Mouse (Mus musculus): ENCODE results near the gene Itsn2. TPM values are rescaled to one million over a fixed set of nuclear protein-coding genes. Genes with fewer than 3 reads are reported as not detected.

Gene Itsn2
- polyA plus RNA-seq, 1 experiment from 2014 or later, result 26.3 TPM

- H3K4me1 ChIP-seq (replicated peaks; ENCODE audit: control insufficient read depth, insufficient read depth, low read length), result no peaks in the 10 kb centered on the region
- ATAC-seq (ENCODE audit: low FRiP score) (no peak), DNase-seq (ENCODE audit: low spot score) (no peak)
- no peaks in the 10 kb centered on the region for H3K9me3 ChIP-seq (ENCODE audit: control insufficient read depth, low read length)
- no peak overlapping the region for H3K4me2 ChIP-seq (replicated peaks)
- no peak overlapping the region for H3K4me3 ChIP-seq (replicated peaks; ENCODE audit: low read length)
- peaks cover 51% of the 10 kb centered on the region for H3K36me3 ChIP-seq (replicated peaks; ENCODE audit: control insufficient read depth, insufficient read depth)
- 87% methylated on average over 1 of the region's 1 CpGs for whole genome bisulfite sequencing
- no peak overlapping the region for H3K27ac ChIP-seq
- H3K9ac ChIP-seq, result no peak overlapping the region
- no peaks in the 10 kb centered on the region for H3K27me3 ChIP-seq (ENCODE audit: control insufficient read depth, insufficient read depth, low read length)
These were observed 46.0 kb downstream of the Itsn2 start for GRCm38 (mm10) chr12:4638438-4638837.

- 92% methylated on average over 1 of the region's 1 CpGs for WGBS
- DNase-seq (ENCODE audit: low spot score), result no peak
- no peaks in the 10 kb centered on the region for H3K9me3 ChIP-seq (ENCODE audit: control insufficient read depth, low read length)
These were observed 48.3 kb downstream of the Itsn2 start for GRCm38 (mm10) chr12:4640737-4641136.

GRCm38 (mm10) chr12:4656813-4657212 lies 64.4 kb downstream of the Itsn2 start:
- Histone ChIP-seq H3K9me3 (ENCODE audit: control insufficient read depth, low read length) (no peaks in the 10 kb centered on the region), H3K4me1 (replicated peaks; ENCODE audit: control insufficient read depth, insufficient read depth, low read length) (no peaks in the 10 kb centered on the region), H3K36me3 (replicated peaks; ENCODE audit: control insufficient read depth, insufficient read depth) (peaks cover 56% of the 10 kb centered on the region), H3K27me3 (ENCODE audit: control insufficient read depth, insufficient read depth, low read length) (no peaks in the 10 kb centered on the region), H3K4me2 (replicated peaks) (no peak overlapping the region), H3K4me3 (replicated peaks; ENCODE audit: low read length) (no peak overlapping the region), H3K9ac (no peak overlapping the region), H3K27ac (no peak overlapping the region)
- DNase-seq (ENCODE audit: low spot score) (no peak), ATAC-seq (ENCODE audit: low FRiP score) (no peak)
- 90% methylated on average over 2 of the region's 2 CpGs for WGBS

More at GRCm38 (mm10) chr12:4640737-4641136, 48.3 kb downstream of the Itsn2 start:
- Histone ChIP-seq H3K4me1 (replicated peaks; ENCODE audit: control insufficient read depth, insufficient read depth, low read length) (no peaks in the 10 kb centered on the region), H3K9ac (no peak overlapping the region), H3K4me3 (replicated peaks; ENCODE audit: low read length) (no peak overlapping the region), H3K36me3 (replicated peaks; ENCODE audit: control insufficient read depth, insufficient read depth) (peaks cover 40% of the 10 kb centered on the region), H3K27me3 (ENCODE audit: control insufficient read depth, insufficient read depth, low read length) (no peaks in the 10 kb centered on the region), H3K4me2 (replicated peaks) (no peak overlapping the region), H3K27ac (no peak overlapping the region)
- ATAC-seq (ENCODE audit: low FRiP score), result no peak

- ATAC-seq (ENCODE audit: low FRiP score) (no peak), DNase-seq (ENCODE audit: low spot score) (no peak)
- H3K36me3 ChIP-seq (replicated peaks; ENCODE audit: control insufficient read depth, insufficient read depth), result peaks cover 49% of the 10 kb centered on the region
These were observed 72.7 kb downstream of the Itsn2 start for GRCm38 (mm10) chr12:4664929-4665674.

GRCm38 (mm10) chr12:4665675-4666037 lies 73.2 kb downstream of the Itsn2 start:
- Histone ChIP-seq H3K9me3 (ENCODE audit: control insufficient read depth, low read length) (no peaks in the 10 kb centered on the region), H3K4me2 (replicated peaks) (no peak overlapping the region), H3K9ac (no peak overlapping the region), H3K4me3 (replicated peaks; ENCODE audit: low read length) (no peak overlapping the region), H3K27ac (no peak overlapping the region), H3K36me3 (replicated peaks; ENCODE audit: control insufficient read depth, insufficient read depth) (peaks cover 52% of the 10 kb centered on the region), H3K27me3 (ENCODE audit: control insufficient read depth, insufficient read depth, low read length) (no peaks in the 10 kb centered on the region), H3K4me1 (replicated peaks; ENCODE audit: control insufficient read depth, insufficient read depth, low read length) (no peaks in the 10 kb centered on the region)
- DNase-seq (ENCODE audit: low spot score) (no peak), ATAC-seq (ENCODE audit: low FRiP score) (no peak)
- 83% methylated on average over 5 of the region's 5 CpGs for WGBS

More at GRCm38 (mm10) chr12:4664929-4665674, 72.7 kb downstream of the Itsn2 start:
- H3K9ac ChIP-seq, result no peak overlapping the region
- WGBS, result 87% methylated on average over 7 of the region's 7 CpGs
- no peaks in the 10 kb centered on the region for H3K9me3 ChIP-seq (ENCODE audit: control insufficient read depth, low read length)
- no peak overlapping the region for H3K4me3 ChIP-seq (replicated peaks; ENCODE audit: low read length)
- no peaks in the 10 kb centered on the region for H3K27me3 ChIP-seq (ENCODE audit: control insufficient read depth, insufficient read depth, low read length)
- no peak overlapping the region for H3K4me2 ChIP-seq (replicated peaks)
- no peaks in the 10 kb centered on the region for H3K4me1 ChIP-seq (replicated peaks; ENCODE audit: control insufficient read depth, insufficient read depth, low read length)
- no peak overlapping the region for H3K27ac ChIP-seq

- ATAC-seq (ENCODE audit: low FRiP score), result no peak
- DNase-seq (ENCODE audit: low spot score), result no peak
- Histone ChIP-seq H3K4me2 (replicated peaks) (no peak overlapping the region), H3K4me1 (replicated peaks; ENCODE audit: control insufficient read depth, insufficient read depth, low read length) (no peaks in the 10 kb centered on the region), H3K36me3 (replicated peaks; ENCODE audit: control insufficient read depth, insufficient read depth) (peaks cover 49% of the 10 kb centered on the region), H3K27me3 (ENCODE audit: control insufficient read depth, insufficient read depth, low read length) (no peaks in the 10 kb centered on the region), H3K4me3 (replicated peaks; ENCODE audit: low read length) (no peak overlapping the region), H3K27ac (no peak overlapping the region), H3K9me3 (ENCODE audit: control insufficient read depth, low read length) (no peaks in the 10 kb centered on the region), H3K9ac (no peak overlapping the region)
- WGBS, result 72% methylated on average over 1 of the region's 1 CpGs
These were observed 83.9 kb downstream of the Itsn2 start for GRCm38 (mm10) chr12:4676336-4676735.

- Histone ChIP-seq H3K4me3 (replicated peaks; ENCODE audit: low read length) (no peak overlapping the region), H3K27ac (no peak overlapping the region), H3K36me3 (replicated peaks; ENCODE audit: control insufficient read depth, insufficient read depth) (peaks cover 15% of the 10 kb centered on the region; the same call in 1 of the 2 replicates), H3K4me1 (replicated peaks; ENCODE audit: control insufficient read depth, insufficient read depth, low read length) (no peaks in the 10 kb centered on the region), H3K9me3 (ENCODE audit: control insufficient read depth, low read length) (no peaks in the 10 kb centered on the region), H3K9ac (no peak overlapping the region), H3K4me2 (replicated peaks) (no peak overlapping the region), H3K27me3 (ENCODE audit: control insufficient read depth, insufficient read depth, low read length) (no peaks in the 10 kb centered on the region)
- no peak for ATAC-seq (ENCODE audit: low FRiP score)
- no peak for DNase-seq (ENCODE audit: low spot score)
- WGBS, result 81% methylated on average over 4 of the region's 4 CpGs
These were observed 87.5 kb downstream of the Itsn2 start for GRCm38 (mm10) chr12:4679971-4680370.

GRCm38 (mm10) chr12:4685441-4685840 lies 93.0 kb downstream of the Itsn2 start:
- no peak for DNase-seq (ENCODE audit: low spot score)
- 88% methylated on average over 4 of the region's 4 CpGs for WGBS

GRCm38 (mm10) chr12:4688386-4688785 lies 95.9 kb downstream of the Itsn2 start:
- Histone ChIP-seq H3K9ac (no peak overlapping the region), H3K9me3 (ENCODE audit: control insufficient read depth, low read length) (no peaks in the 10 kb centered on the region), H3K27ac (no peak overlapping the region), H3K27me3 (ENCODE audit: control insufficient read depth, insufficient read depth, low read length) (no peaks in the 10 kb centered on the region), H3K4me1 (replicated peaks; ENCODE audit: control insufficient read depth, insufficient read depth, low read length) (no peaks in the 10 kb centered on the region), H3K4me3 (replicated peaks; ENCODE audit: low read length) (no peak overlapping the region), H3K4me2 (replicated peaks) (no peak overlapping the region), H3K36me3 (replicated peaks; ENCODE audit: control insufficient read depth, insufficient read depth) (no peaks in the 10 kb centered on the region)
- 79% methylated on average over 2 of the region's 2 CpGs for WGBS
- no peak for ATAC-seq (ENCODE audit: low FRiP score)
- no peak for DNase-seq (ENCODE audit: low spot score)

More at GRCm38 (mm10) chr12:4685441-4685840, 93.0 kb downstream of the Itsn2 start:
- Histone ChIP-seq H3K4me1 (replicated peaks; ENCODE audit: control insufficient read depth, insufficient read depth, low read length) (no peaks in the 10 kb centered on the region), H3K9me3 (ENCODE audit: control insufficient read depth, low read length) (no peaks in the 10 kb centered on the region), H3K27ac (no peak overlapping the region), H3K27me3 (ENCODE audit: control insufficient read depth, insufficient read depth, low read length) (no peaks in the 10 kb centered on the region), H3K4me2 (replicated peaks) (no peak overlapping the region), H3K9ac (no peak overlapping the region), H3K4me3 (replicated peaks; ENCODE audit: low read length) (no peak overlapping the region), H3K36me3 (replicated peaks; ENCODE audit: control insufficient read depth, insufficient read depth) (no peaks in the 10 kb centered on the region)
- no peak for ATAC-seq (ENCODE audit: low FRiP score)

All from hindbrain, embryonic 14.5 days (tissue).